Mouse (Mus musculus): ENCODE results near the gene Lcn3.

- TF ChIP-seq CTCF (conservative IDR thresholded peaks at IDR 0.05; ENCODE audit: low read length): no peak
- TF ChIP-seq POU5F1 (IDR thresholded peaks at IDR 0.05; ENCODE audit: borderline replicate concordance, low read length): no peak
- no peak for TF ChIP-seq NANOG (IDR thresholded peaks at IDR 0.05; ENCODE audit: borderline replicate concordance, low read length)
Observed at GRCm38 (mm10) chr2:25811711-25812110, 46.3 kb downstream of the Lcn3 start.

All from E14TG2a.4 (cell line).